Mouse (Mus musculus) liver, adult 10 weeks (tissue): ENCODE measurements around the gene Pgr15l. TPM values are rescaled to one million over a fixed set of nuclear protein-coding genes. Genes with fewer than 3 reads are reported as not detected.

Source experiments
- polyA plus RNA-seq: library from polyadenylated mRNA; stranded (reverse); fragments of 350-450 nt; fragmentation: Illumina TruSeq; extraction: RNeasy Lipid Tissue Mini Kit (QIAGEN cat#74804); gene quantifications from one replicate; pipeline ENCODE4 v1.2.3, GENCODE M21; 2014; ENCODE audit warnings: low read depth, low replicate concordance

The Pgr15l gene
- not detected for polyA plus RNA-seq

DNA sequence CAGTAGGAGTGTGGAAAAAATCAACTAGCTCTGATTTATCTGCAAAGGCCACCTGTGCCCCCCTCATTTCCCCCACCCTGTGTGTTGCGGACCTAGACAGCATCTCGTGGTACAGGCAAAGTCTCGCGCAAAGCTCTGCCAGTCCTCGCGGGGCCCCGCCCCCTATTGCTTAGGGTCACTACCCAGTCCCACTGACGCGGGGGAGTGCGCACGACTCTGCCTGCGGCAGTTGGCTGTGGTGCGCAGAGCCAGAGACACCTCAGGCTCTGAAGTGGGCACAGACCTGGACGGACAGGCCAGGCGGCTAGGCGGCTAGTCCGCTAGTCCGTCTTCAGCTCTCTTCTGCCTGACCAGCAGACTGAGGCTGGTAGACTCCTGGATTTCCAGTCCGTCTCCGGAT, at the start of gene Pgr15l:
TSS of gene Pgr15l (plus strand) at position 228 of the 400 bp plus-strand sequence.

